Mouse (Mus musculus) heart, adult 2 months (tissue): ENCODE measurements around the gene Vmn1r233. TPM values are rescaled to one million over a fixed set of nuclear protein-coding genes. Genes with fewer than 3 reads are reported as not detected.
A peak's percentile ranks its signal among the peaks of the same experiment; 100 is the strongest.

Experiments used
- DNase-seq, 2 experiments: peaks; one replicate each; pipeline ENCODE4 v3.0.0; 2021
- H3K27ac ChIP-seq: fragments of 200-600 bp; 2 replicates; pipeline ENCODE4 v1.8.1; 2022
- H3K27me3 ChIP-seq: fragments of 200-500 bp; 2 replicates; pipeline ENCODE4 v1.6.1; 2012; ENCODE audit warnings: mild to moderate bottlenecking, low read length, inconsistent platforms, mixed read lengths; ENCODE audit not compliant: control insufficient read depth, insufficient read depth
- H3K36me3 ChIP-seq: fragments of 200-500 bp; 2 replicates; pipeline ENCODE4 v1.6.1; 2012; ENCODE audit warnings: low read length, inconsistent platforms; ENCODE audit not compliant: control insufficient read depth, insufficient read depth
- H3K4me1 ChIP-seq: fragments of 200-500 bp; 2 replicates; pipeline ENCODE4 v1.6.1; 2011; ENCODE audit warnings: low read length; ENCODE audit not compliant: control insufficient read depth, insufficient read depth
- H3K4me3 ChIP-seq: fragments of 200-600 bp; 2 replicates; pipeline ENCODE4 v1.8.1; 2022
- H3K79me2 ChIP-seq: fragments of 200-500 bp; replicated peaks from 2 replicates; pipeline ENCODE4 v1.6.1; 2012; ENCODE audit warnings: mild to moderate bottlenecking, inconsistent platforms, low read length, moderate library complexity, mixed read lengths; ENCODE audit not compliant: control insufficient read depth, insufficient read depth
- H3K9ac ChIP-seq: fragments of 200-500 bp; 2 replicates; pipeline ENCODE4 v1.6.1; 2012; ENCODE audit warnings: low read depth, mild to moderate bottlenecking, control low read depth, inconsistent platforms, low read length, mixed read lengths
- CTCF ChIP-seq: fragments of 200-600 bp; IDR thresholded peaks from 2 replicates; pipeline ENCODE4 v1.8.1; 2022; ENCODE audit warnings: antibody characterized with exemption, mild to moderate bottlenecking, moderate library complexity
- EP300 ChIP-seq: fragments of 200-500 bp; IDR thresholded peaks from 2 replicates; pipeline ENCODE4 v1.6.1; 2011; ENCODE audit warnings: low read depth, low read length, control low read depth; ENCODE audit not compliant: insufficient read depth
- POLR2A ChIP-seq: fragments of 200-500 bp; IDR thresholded peaks from 2 replicates; pipeline ENCODE4 v1.6.1; 2011; ENCODE audit warnings: mild to moderate bottlenecking, low read depth, low read length, control low read depth; ENCODE audit not compliant: insufficient read depth
- WGBS: fragments of 180-500 bp; shearing (Covaris S2); methylation state at CpG from one replicate; pipeline ENCODE4 v1.1.7; 2018; 5-methylcytosine and 5-hydroxymethylcytosine counted together
- intact Hi-C: fragments of 180-260 bp; cut with DNase I; formaldehyde crosslinking; loops from one replicate; pipeline ENCODE4 v1.15.1; 2025
- long read RNA-seq: library from polyadenylated mRNA; stranded (forward); transcript quantifications from one replicate; pipeline ENCODE4 v2.0.0, GENCODE M21; 2021
- polyA plus RNA-seq: library from polyadenylated mRNA; depleted of rRNA; stranded (reverse); fragments of >200 nt; gene quantifications from 2 replicates; pipeline ENCODE4 v1.2.3, GENCODE M21; 2012; rRNA removed
- total RNA-seq, 2 experiments: library from RNA; stranded (reverse); gene quantifications; 2 replicates each; pipeline ENCODE4 v1.2.3; 2021

Vmn1r233 gene
- total RNA-seq (not detected), polyA plus RNA-seq (not detected in 2 replicates)
- long read RNA-seq = 0 reads

DNA sequence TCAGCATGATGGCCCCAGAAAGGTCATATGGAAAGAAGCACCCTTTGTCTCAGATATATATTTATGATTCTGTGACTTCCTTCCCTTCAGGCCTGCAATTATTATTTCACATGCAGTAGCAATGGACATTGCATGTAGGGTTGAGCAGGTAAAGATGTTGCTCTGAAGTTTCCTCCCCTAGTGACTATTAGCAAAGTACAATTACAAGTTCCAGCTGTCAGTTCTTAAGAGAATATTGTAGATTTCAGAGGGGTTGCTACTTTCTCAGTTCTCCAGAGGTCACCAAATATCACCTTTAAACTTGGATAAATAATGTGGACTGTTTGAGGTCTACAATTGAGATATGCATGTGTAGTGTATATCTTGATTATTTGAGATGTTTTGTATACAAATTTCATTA is at the start of gene Vmn1r233:
Gene Vmn1r233, minus strand, starts transcription at position 101 of the 400 bp plus-strand sequence.
- Histone ChIP-seq H3K79me2 (no peaks in the 10 kb centered on the region), H3K36me3 (no peaks in the 10 kb centered on the region), H3K27me3 (no peaks in the 10 kb centered on the region), H3K4me3 (no peak within 1 kb of the TSS), H3K4me1 (no peaks in the 10 kb centered on the region), H3K9ac (no peak within 1 kb of the TSS), H3K27ac (no peak within 1 kb of the TSS)
- TF ChIP-seq CTCF (no peak), EP300 (no peak), POLR2A (no peak)
- no peak for DNase-seq
- intact Hi-C loops = no loop called here

- intact Hi-C loops = no loop called here
- no peaks in the 10 kb centered on the region for H3K27me3 ChIP-seq
- peaks cover 28% of the 10 kb centered on the region for H3K36me3 ChIP-seq
- no peak overlapping the region for H3K4me3 ChIP-seq
- 81% methylated on average over 1 of the region's 1 CpGs for WGBS
- DNase-seq = no peak
- no peak overlapping the region for H3K9ac ChIP-seq
- TF ChIP-seq POLR2A = no peak
- TF ChIP-seq CTCF = no peak
- no peak for TF ChIP-seq EP300
- no peak overlapping the region for H3K27ac ChIP-seq
- H3K4me1 ChIP-seq = no peaks in the 10 kb centered on the region
- H3K79me2 ChIP-seq = no peaks in the 10 kb centered on the region
These were observed 22.3 kb upstream of the Vmn1r233 start for GRCm38 (mm10) chr17:21018410-21019080.

GRCm38 (mm10) chr17:21009726-21010125 is 13.5 kb upstream of the Vmn1r233 start:
- no peaks in the 10 kb centered on the region for H3K27me3 ChIP-seq
- TF ChIP-seq CTCF = no peak
- TF ChIP-seq EP300 = no peak
- TF ChIP-seq POLR2A = no peak
- peaks cover 3% of the 10 kb centered on the region for H3K4me1 ChIP-seq
- DNase-seq = no peak
- no peak overlapping the region for H3K27ac ChIP-seq
- 6% methylated on average over 1 of the region's 1 CpGs for WGBS
- H3K36me3 ChIP-seq = peaks cover 19% of the 10 kb centered on the region
- H3K79me2 ChIP-seq = 0 out of 2 replicates have a peak, but pooled peaks cover 1% of the 10 kb centered on the region
- peak overlapping the region; percentile 91 for H3K4me3 ChIP-seq
- H3K9ac ChIP-seq = peak overlapping the region; percentile 40; the same call in 1 of the 2 replicates
- intact Hi-C loops = no loop called here

DNA sequence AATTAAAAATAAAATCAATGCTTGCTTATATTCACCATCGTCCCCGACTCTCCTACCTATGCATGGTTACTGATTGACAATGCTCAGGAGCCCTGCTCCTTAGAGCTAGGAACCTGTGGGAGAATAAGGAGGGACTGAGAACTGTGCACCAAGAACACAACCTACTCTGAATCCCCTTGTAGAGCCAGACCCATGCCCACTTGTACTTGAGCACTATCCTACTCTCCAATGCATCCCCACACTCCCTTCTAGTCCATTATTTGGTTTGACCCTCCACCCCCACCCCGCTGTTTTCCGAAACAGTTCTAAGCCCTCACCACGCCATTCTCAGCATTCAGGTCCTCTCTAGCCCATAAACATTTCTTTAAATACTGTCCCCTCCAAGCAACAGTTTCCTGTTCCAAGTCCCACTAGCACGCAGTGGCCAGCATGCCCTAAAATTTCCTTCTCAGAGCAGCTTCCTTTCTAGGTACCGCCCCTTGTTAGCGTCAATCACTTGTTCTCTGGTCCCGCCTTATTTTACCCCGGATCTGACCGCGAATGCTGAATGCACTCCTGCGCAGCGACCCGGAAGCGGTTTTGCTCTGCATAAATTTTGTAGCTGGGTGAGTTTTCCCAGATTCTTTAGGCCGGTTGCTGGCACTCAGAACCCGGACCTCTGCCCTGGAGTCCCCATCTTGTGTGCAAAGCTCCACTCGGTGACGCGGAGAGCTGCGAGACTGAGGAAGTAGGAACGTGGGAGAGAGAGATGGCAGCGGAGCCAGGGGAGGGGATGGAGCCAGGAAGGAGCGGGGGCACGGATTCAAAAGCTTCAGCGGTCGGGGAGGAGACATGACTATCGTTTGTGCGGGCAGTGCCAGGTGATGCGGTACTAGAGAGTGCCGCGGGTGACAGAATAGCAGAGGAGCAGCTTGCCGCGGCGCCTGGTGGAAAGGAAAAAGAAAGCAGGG is 12.4 kb upstream of the Vmn1r233 start, which contains the start of gene Zfp160:
Gene Zfp160, plus strand, starts transcription at position 522 of the 950 bp plus-strand sequence.
- peaks cover 17% of the 10 kb centered on the region for H3K36me3 ChIP-seq
- peak within 1 kb of the TSS; percentile 91 for H3K4me3 ChIP-seq
- intact Hi-C loops = no loop called here
- no peaks in the 10 kb centered on the region for H3K27me3 ChIP-seq
- H3K9ac ChIP-seq = peak within 1 kb of the TSS; percentile 73
- peak; percentile 83 to 90 for DNase-seq
- peaks cover 3% of the 10 kb centered on the region for H3K4me1 ChIP-seq
- TF ChIP-seq EP300 (0 out of 2 replicates have a peak, but pooled peaks have one; percentile 10), POLR2A (peak; percentile 68), CTCF (0 out of 2 replicates have a peak, but pooled peaks have one; percentile 2)
- 6% methylated on average over 36 of the region's 36 CpGs for WGBS
- H3K79me2 ChIP-seq = 0 out of 2 replicates have a peak, but pooled peaks cover 1% of the 10 kb centered on the region
- H3K27ac ChIP-seq = peak within 1 kb of the TSS; percentile 78

DNA sequence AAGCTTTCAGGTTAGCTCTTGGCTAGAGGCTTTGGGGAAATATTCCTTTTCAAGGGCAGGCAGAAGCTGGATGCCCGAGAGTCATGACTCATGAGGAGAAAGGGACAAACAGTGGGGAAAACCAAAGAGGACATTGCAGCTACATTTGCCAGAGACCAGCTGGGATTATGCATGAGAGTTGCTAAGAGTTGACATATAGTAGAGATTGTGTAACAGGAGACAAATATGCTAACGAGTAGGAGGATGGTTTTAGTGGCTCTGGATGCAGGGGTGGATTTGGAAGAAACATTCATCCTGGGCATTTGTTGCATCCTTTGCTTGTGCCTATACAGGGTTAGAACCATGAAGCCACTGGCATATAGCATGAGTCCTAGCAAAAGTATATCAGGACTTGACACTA is 2.5 kb downstream of the Vmn1r233 start:
- 49% methylated on average over 2 of the region's 2 CpGs for WGBS
- TF ChIP-seq POLR2A = no peak
- no peak for TF ChIP-seq EP300
- TF ChIP-seq CTCF = no peak
- Histone ChIP-seq H3K4me3 (no peak overlapping the region), H3K79me2 (no peaks in the 10 kb centered on the region), H3K27me3 (no peaks in the 10 kb centered on the region), H3K9ac (no peak overlapping the region), H3K27ac (no peak overlapping the region), H3K36me3 (no peaks in the 10 kb centered on the region), H3K4me1 (no peaks in the 10 kb centered on the region)
- DNase-seq = no peak
- intact Hi-C loops = no loop called here

DNA sequence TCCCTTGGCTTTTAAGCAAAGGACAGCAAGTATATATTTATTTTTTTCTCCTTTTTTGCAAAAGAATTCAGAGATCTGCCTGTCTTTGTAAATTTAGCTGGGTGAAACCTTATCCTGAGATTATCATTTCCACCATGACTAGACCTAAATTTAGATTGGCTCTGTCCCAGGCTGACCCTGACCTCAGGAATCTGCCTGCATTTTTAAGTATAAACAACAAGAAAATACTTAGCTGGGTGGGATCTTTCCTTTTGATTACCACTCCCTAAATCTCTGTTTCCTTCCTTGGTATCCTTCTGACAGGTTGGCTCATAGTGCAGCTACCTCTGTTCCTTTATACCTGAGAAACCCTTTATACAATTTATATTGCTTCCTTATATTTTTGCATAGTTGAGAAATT is 29.6 kb downstream of the Vmn1r233 start:
- intact Hi-C loops = no loop called here
- Histone ChIP-seq H3K79me2 (no peaks in the 10 kb centered on the region), H3K4me1 (no peaks in the 10 kb centered on the region), H3K36me3 (peaks cover 24% of the 10 kb centered on the region), H3K4me3 (no peak overlapping the region), H3K9ac (no peak overlapping the region), H3K27ac (no peak overlapping the region), H3K27me3 (no peaks in the 10 kb centered on the region)
- no peak for DNase-seq
- TF ChIP-seq POLR2A (no peak), CTCF (no peak), EP300 (no peak)
